Mouse (Mus musculus) spleen, postnatal 10 days (tissue): Measurements from ENCODE around the gene Tns1.
A peak's percentile ranks its signal among the peaks of the same experiment; 100 is the strongest.

Source experiments
- DNase-seq, 2 experiments: peaks; one replicate each; pipeline ENCODE4 v3.0.0; 2021 to 2022; ENCODE audit warnings: low spot score in 2 of 2

Tns1 gene

GRCm38 (mm10) chr1:74091138-74091537, 33.1 kb downstream of the Tns1 start:
- no peak for DNase-seq

GRCm38 (mm10) chr1:74090329-74090728, 33.9 kb downstream of the Tns1 start:
- no peak for DNase-seq

DNA sequence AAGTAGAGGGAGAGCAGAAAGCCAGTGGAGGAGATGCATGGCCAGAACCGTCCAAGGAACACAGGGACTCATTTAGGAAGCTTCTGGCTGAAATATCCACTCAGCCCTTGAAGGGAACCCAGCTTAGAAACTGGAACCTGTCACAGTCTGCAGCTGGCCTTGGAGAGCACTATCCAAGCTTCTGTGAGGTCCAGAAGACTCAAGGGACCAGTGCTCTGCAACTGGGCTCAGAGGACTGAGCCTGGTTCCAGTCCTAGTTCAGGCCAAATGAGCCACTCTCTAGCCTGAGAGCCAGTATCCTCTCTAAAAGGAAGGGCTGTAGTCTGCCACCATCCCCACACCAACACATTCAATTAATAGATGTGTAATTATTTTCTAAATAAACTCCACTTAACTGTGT, 35.7 kb downstream of the Tns1 start:
- no peak for DNase-seq

GRCm38 (mm10) chr1:74085566-74085965, 38.7 kb downstream of the Tns1 start:
- DNase-seq, result no peak

GRCm38 (mm10) chr1:74084752-74085151, 39.5 kb downstream of the Tns1 start:
- no peak for DNase-seq

DNA sequence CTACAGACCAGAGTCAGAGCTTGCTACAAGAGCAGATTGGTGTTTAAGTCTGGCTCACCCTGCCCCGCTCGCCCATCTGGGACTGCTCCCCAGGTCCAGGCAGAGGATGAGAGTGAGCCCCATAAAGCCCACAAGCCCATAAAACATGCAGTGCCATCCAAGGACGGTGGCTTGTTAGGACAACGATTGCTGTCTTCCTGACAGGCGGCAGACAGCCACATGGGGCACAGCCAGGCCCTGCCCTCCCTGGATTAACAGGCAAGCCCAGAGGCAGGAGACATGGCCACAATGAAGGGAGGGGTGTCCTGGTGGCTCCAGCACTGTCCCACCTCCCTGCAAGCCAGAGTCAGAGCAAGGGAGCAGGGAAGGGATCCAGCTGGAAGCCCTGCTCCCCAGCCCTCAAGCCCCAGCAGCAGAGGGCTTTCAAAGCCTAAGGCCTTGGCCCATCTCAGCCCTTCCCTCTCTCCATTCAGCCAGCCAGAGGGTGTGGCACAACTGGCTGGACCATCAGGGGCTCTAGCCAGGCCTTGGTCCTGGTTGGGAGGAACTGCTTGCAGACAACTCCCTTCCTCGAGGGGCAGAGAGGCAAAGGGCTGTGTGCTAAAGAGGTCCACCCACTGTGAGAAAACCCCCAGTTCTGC, 40.1 kb downstream of the Tns1 start:
- DNase-seq, result no peak

- peak; percentile 37 to 69 for DNase-seq
Observed at GRCm38 (mm10) chr1:74082841-74083463, 41.3 kb downstream of the Tns1 start.

DNA sequence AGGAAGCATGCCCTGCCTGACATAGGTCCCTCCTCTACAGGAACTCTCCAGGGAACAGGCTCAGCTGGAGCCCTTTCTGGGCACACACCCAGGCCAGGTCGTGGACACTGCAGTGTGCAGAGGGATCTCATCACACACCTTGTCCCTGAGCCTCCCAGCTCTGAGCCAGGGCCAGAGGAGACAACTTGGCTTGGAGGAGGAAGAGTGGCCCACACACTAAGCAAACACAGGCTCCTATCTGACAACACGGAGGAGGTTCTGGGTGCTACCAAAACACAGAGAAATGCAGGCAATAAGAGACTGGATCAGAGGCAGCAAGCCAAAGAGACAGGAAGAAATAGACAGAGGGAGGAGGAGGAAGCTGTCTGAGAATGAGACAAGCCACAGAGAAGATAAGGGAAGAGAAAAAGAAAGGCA, 42.7 kb downstream of the Tns1 start:
- DNase-seq, result no peak

DNA sequence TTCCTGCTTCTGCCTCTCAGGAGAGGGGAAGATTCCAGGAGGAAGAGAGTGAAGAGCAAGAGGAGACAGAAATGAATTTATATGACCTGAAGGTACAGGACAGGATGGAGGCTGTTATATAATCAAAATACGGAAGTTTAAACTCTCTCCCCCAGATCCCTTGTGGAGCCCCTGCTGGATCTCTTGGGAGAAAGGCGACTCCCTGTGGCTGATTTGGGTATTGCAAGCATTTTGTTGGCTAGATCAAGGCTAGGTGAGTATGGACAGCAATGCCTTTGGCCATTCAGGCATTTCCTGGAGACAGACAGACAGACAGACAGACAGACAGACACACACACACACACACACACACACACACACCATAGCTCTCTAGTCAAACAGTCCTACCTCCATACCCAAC, 46.9 kb downstream of the Tns1 start:
- DNase-seq, result peak; percentile 63 to 84

- no peak for DNase-seq
Observed at GRCm38 (mm10) chr1:74076230-74076629, 48.0 kb downstream of the Tns1 start.

DNA sequence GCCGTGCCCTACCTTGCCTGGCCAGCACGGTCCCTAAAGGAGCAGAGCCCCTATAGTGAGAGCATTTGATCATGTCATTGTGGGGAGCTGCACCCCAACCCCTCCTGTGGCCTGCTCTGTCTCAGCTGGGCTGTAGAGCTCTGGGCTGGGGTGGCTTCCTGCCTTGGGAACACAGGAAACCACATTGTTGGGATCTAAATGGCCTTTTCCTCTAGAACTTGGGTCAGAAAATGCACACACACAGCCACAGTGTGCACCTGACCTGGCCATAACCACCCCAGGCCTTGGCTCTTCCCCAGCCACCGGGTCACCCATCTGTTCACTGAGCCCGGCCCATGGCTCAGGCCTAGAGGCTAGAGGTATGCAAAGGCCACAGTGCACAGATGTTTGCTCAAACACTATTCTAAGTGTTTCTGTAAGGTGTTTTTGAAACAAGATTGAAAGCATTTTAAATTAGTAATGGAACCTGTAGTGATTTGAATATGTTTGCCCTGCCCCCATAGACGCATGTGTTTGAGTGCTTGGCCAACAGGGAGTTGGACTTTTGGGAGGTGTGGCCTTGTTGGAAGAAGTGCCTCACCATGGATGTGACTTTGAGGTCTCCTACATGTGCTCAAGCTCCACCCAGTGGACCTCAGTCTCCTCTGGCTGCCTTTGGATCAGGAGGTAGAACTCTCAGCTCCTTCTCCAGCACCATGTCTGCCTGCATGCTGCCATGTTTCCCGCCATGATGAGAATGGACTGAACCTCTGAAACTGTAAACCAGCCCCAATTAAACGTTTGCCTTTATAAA, 49.4 kb downstream of the Tns1 start:
- no peak for DNase-seq

- DNase-seq, result no peak
Observed at GRCm38 (mm10) chr1:74073791-74074190, 50.5 kb downstream of the Tns1 start.

DNA sequence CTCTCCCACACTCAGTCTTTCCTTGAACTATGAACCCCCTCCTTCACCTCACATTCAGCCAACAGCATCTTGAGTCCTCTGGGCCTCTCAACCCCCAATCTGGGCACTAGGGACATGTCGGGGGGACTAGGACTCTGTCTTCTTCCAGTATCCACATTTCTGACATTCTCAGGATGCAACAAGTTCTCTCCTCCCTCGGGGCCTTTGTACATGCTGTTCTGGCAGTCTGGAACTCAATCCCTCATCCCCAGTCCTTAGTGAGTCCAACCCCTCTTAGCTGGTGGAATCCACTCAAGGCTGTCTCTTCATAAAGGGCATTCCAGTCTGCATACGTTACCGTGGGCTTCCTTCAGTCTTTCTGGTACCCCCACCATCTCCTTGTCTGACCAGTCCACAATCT, 53.5 kb downstream of the Tns1 start:
- no peak for DNase-seq

DNA sequence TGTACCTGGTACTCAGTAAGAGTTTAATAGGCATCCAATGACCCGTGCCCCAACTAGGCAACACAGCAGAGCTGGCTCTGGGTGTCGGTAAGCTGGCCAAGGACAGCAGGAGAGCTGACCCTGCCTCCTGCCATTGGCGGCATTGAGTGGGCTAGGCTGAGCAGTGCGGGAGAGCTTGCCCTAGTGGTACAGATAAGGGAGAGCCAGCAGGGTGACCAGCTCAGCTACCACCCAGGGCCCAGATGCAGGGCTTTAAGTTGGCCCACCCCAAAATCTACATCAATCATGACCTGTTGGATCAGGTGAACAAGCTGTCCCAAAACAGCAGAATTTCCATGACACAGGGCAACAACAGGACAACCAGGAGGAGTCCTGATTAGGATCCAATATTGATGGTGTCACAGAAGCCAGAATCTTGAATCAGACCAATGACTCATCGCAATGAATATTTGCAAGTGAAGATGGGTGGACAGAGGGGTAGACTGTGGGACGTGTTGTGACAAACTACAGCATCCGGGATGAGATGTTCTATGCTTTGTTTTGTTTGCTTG, 54.2 kb downstream of the Tns1 start:
- no peak for DNase-seq

- no peak for DNase-seq
Observed at GRCm38 (mm10) chr1:74069085-74069835, 55.0 kb downstream of the Tns1 start.

DNA sequence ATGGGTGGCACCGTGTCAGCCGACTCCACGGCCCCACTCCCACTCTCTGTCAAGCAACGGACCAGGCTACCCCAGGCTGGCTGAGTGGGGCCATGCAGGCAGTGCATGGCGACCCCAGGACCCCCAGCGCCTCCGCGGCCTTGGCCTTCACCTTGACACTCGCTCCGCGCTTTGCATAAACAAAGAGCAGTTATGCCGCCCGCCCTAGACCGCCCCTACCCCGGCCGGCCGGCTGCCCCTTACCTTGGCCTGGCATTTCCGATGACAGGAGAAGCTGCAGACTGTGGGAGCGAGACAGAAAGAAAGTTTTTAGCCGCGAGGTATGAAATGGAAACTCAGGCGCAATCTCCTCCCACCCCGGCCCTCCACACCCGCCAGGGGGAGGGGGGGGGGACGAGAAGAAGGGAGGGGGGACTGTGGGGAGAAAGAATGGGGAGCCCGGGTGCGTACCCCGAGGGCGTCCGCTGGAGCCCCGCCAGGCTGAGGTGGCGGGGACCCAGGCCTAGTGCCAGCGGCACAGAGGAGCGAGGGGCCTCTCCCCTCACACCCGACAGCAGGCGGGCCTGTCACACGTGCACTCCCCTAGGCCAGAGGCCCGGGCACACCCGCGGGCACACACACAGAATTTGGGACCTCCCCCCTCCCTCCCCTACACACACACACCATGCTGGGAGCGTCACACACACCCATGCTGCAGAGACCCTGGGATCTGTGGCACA, 55.7 kb downstream of the Tns1 start:
- peak in 1 of 2 experiments; percentile 24 for DNase-seq

- no peak for DNase-seq
Observed at GRCm38 (mm10) chr1:74067866-74068265, 56.4 kb downstream of the Tns1 start.

DNA sequence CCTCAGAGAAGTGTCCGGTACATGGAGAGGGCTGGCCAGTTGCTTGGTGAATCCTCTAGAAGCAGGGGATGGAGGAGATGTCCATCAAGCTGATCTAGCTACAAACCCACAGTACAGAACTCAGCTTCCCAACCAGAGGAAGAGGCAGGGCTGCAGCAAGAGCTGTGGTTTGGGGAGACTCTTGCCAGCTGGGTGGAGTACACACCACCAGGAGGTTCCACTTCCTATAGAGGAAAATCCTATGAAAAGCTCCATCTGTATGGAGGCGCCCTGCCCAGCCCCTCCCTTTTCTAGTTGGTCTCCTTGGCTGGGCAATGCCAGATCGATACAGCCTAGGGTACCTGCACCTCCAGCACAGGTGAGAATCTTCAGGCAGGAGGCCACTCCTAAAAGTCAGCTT, 57.7 kb downstream of the Tns1 start:
- no peak for DNase-seq

DNA sequence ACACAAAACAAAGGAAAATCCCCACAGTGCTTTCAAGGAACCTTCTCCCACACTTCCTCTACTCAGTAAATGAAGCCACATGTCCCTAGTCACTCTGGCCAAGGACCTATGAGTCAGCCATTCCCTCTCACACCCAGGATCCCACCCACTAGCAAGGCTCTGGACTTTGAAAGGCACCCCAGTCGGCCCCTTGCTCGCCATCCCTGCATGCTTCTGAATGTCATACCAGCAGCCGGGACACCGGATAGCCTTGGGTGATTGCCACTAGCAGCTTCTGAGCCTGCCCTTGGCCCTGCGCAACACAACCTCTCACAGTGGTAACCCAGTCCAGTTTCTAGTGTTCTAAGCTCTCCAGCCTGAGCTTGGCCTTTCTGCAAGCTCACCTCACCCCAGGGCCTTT, 58.2 kb downstream of the Tns1 start:
- no peak for DNase-seq

DNA sequence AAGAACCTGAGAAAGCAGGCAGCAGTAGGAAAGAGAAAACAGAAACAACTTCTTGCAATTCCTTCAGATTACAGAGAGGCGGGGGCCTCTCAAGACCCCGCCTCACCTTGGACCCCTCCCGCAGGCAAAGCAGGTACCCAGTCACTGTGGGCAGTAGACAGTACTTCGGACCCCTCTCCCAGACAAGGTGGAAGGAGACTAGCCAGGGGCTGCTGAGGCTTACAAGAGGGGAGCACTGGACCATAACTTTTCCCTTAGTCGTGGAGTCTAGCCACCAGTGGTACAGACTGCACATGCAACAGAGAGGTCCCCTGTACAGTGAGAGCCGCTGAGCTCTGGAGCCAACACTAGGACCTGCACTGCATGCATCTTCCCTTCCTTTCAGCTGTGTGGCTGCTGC, 64.2 kb downstream of the Tns1 start:
- no peak for DNase-seq

DNA sequence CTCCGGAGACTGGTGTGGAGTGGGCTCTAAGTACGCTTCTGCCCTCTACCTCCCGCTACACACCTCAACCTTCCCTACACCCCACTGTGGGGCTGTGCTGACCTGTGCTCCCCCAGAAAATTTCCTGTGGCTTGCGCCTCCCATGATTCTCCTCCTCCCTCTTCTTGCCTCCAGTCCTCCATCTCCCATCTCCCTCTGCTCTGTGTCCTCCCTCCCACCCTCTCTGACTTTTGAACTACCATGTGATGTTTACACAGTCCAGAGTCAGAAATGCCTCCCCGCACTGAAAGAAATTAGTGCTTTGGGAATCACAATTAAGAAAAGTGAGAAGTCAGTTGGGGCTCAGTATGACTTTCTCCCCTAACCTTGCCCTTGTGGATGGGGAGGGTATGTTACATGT, 64.7 kb downstream of the Tns1 start:
- no peak for DNase-seq
